Mouse (Mus musculus): ENCODE measurements around the gene Veph1.
"Not testable (repeated sequence)": the region's sequence is repeated elsewhere in the genome, so short reads cannot be mapped to it uniquely, and the experiment has no call there.

Veph1 gene

DNA sequence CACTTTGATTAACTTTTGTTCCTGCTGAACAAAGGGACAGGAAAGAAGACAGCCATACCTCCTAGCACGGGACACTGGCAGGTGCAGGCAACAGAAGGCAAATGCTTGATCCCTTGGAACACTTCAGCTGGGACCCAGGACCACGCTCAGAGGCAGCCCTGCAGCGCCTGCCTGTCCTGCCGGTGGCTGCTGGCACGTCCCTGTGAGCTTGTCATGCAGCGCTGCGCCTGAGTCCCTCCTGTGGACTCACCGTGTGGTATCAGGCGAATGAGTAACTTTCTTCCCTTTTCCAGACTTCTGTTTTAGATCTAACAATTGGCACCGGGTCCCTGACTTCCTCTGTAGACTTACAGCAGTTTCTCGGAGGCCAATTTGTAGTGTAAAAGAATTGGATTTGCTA lies at the start of gene Veph1:
TSS of gene Veph1 (minus strand) at position 293 of the 400 bp plus-strand sequence.
- no peak for DNase-seq

GRCm38 (mm10) chr3:66340742-66341141 lies 44.1 kb upstream of the Veph1 start:
- no peak for DNase-seq

GRCm38 (mm10) chr3:66332401-66332729 lies 35.7 kb upstream of the Veph1 start:
- DNase-seq, result no peak

GRCm38 (mm10) chr3:66331592-66332400 lies 35.2 kb upstream of the Veph1 start:
- peak; percentile 69 for DNase-seq

DNA sequence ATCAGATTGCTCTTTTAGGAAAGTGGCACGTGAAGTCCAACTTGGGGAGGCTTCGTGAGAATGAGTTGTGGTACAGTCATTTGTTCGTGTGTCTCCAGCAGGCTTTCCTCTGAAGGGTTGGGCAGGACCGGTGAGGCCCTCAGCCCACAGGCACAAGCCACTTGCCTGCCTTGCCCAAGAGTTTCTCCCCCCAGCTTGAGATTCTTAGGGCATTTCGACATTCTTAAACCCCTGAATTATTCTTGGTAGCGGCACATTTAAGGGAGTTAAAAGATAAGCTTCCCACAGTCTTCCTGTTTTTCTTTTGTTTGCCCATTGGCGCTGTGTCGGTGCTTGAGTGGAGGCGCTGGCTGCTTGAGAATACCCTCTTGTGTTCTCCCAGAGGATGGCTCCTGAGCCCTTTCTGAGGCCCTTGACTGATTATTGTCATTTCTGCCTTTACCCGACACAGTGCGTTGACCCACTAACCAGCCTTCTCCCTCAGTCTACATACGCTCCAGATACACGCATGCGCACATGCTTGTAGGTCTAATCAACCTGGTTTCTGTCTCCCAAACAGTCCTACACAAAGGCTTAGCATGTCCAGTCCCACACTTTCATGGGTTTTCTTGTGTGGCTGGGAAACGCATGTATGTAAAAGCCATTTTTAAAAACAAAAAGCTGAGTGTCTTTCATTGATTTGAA lies 34.4 kb upstream of the Veph1 start:
- DNase-seq, result peak; percentile 47

DNA sequence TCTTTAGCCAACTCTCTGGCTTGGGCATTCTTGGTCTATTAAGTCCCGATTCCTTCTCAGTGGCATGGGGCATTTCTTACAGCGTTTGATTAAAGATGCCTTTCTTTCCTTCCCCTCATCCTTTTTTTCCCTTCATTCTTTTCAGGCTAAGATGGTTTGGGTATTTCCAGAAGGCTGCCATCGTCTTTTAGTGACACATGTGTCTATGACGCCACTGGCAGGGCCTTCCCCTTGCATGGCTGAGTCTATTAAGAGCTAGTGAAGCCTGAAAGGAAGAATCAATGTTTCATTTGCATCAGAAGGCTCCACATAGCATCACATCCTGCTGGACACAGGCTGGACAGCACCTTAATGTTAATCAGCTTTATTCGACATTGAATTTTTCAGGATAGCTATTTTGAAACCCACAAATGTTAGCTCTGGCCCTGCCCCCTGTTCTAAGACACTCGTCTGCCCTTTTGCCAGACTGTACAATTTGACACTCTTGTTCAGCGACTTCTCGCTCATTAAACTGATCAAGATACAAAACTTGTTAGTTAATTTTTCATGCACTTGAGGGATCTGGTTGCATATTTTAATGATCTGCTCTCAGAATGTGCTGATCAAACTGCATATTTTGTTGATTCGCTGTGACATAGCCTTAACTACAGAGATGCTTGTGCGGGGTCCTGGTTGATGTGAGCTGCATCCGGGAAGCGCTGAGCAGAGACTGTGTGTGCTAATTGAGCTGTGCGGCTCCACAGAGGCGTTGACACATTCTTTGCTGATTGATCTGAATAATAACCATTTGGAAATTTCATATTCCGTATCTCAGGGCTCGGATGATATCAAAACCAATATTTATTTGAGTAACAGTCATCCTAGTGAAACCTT lies 29.6 kb upstream of the Veph1 start:
- DNase-seq, result no peak

- DNase-seq, result no peak
Observed at GRCm38 (mm10) chr3:66325486-66325951, 28.9 kb upstream of the Veph1 start.

GRCm38 (mm10) chr3:66314793-66315715 lies 18.4 kb upstream of the Veph1 start:
- no peak for DNase-seq

DNA sequence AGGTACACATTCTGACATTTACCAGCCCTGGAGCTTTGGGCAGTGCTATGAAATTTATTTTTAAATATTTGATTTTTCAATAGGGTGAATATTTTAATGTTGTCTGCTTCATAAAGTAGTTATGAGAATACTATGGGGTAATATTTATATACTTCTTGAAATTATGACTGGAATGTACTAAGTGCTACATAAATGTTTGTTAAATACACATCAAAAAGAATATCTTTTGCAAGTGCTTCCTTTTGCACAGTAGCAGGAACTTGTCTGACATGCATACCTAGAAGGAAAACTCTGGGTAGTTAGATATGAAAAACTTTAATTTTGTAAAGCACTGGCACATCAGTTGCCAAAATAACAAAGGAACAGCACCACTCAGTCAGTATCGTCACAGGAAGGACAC lies 13.9 kb upstream of the Veph1 start:
- DNase-seq, result no peak

GRCm38 (mm10) chr3:66309531-66309930 lies 12.9 kb upstream of the Veph1 start:
- no peak for DNase-seq

DNA sequence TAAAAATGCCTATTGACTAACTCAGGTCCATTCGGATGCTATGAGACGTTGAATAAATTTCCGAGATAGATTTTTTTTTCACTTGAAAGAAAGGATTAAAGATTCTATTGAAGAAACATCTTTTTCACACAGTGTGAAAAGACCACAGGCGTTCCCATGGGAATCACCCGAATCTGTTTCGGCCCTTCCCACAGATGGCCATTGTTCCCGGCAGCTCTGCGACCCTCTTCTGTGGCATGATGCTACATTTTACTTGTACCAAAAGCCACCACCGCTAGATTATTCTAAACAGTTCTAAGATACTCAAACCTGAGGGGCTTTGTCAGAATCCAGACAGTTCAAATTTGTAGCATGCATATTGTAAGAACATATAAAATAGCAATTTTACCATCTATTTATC lies 1.4 kb downstream of the Veph1 start:
- DNase-seq, result no peak

- no peak for DNase-seq
Observed at GRCm38 (mm10) chr3:66294729-66295128, 1.9 kb downstream of the Veph1 start.

DNA sequence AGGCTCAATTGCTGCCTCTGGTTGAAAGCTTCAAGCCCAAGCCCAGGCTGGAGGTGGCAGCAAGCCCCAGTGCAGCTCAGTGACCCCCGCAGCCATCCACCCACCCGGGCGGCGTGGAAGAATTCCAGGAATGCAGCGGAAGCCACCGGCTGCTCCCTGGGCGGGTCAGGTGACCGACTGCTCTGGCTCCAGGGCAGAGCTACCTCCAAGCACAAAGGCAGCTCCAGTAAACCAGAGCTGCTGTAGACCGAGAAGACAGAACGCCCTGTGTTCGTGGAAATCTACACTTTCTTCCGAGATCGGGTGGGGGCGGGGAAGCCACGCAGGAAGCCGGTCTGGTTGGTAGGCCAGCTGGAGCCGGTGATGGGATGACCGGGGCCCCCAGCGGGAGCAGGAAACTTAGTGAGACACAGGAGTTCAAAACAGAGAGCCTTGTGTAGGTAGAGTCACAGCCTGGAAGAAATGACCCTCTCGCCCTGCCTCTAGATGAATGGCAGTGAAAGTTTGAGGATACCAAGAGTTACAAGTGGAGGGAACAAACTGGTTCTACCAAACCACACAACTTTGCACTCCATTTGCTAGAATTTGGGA lies 4.2 kb downstream of the Veph1 start:
- DNase-seq, result peak; percentile 62

DNA sequence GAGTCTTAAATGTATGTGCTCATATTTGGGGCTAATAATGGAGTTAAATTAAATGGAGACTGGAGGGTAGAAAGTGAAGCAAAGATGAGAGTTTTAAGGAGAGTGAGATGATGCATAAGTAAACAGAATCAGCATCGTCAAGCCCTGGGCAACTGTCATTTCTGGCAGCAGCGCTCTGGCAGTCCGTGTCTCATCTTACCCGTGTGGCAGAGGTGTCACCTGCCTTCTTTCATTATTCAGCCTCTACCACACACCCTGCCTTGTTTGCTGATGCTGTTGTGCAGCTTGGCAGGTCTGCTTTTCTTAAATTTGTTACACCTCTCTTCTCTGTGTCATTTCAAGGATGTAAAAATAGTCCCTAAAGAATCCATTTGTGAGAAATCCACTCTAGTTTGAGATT lies 33.4 kb downstream of the Veph1 start:
- no peak for DNase-seq

DNA sequence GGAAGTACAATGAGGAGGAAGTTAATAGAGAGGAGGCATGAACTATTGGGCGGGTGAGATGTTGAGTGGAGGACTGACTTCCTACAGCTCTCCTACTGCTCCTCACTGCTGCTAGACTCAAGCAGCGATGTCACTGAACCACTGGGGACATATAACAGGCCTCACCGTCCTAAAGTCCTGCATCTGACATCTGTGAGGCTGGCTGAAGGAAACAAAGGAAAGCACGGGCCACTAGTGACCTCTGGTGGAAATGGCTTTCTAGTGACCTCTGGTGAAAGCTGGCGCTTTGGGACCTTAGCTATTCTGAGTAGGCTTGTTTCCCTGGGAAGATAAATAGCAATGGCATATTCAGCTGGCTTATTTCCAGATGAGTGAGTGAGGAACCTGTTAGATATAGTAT lies 34.3 kb downstream of the Veph1 start:
- DNase-seq, result peak; percentile 49

DNA sequence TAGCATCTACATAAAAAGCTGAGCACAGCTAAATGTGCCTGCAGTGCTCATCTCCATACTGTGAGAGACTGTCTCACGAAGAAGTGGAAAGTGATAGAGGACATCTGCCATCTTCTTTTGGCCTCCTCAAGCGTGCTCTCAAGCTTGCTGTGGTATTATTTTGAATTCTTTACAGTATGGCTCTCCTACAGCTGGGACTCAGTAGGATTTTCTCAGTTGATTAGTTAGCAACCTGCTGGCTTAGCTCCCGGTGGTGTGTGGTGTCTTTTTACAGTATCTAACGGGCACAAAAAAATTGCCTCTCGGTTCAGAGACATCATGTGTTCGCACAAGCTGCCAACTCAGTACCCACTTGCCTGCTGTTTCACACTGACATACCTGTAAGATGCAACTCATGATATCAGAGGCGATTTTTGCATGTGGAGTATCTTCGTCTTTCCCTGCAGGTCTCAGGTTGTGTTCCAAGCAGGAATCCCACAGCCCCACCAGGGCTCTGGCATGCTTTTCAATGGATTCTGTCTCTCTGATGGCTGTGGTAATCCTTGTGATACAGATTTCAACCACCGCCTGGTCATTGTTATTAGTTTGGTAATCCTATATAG lies 42.0 kb downstream of the Veph1 start:
- DNase-seq, result no peak

- DNase-seq, result no peak
Observed at GRCm38 (mm10) chr3:66251842-66252241, 44.8 kb downstream of the Veph1 start.

GRCm38 (mm10) chr3:66240476-66240875 lies 56.2 kb downstream of the Veph1 start:
- DNase-seq, result no peak

- not testable (repeated sequence) for DNase-seq
Observed at GRCm38 (mm10) chr3:66236234-66236871, 60.3 kb downstream of the Veph1 start.

DNA sequence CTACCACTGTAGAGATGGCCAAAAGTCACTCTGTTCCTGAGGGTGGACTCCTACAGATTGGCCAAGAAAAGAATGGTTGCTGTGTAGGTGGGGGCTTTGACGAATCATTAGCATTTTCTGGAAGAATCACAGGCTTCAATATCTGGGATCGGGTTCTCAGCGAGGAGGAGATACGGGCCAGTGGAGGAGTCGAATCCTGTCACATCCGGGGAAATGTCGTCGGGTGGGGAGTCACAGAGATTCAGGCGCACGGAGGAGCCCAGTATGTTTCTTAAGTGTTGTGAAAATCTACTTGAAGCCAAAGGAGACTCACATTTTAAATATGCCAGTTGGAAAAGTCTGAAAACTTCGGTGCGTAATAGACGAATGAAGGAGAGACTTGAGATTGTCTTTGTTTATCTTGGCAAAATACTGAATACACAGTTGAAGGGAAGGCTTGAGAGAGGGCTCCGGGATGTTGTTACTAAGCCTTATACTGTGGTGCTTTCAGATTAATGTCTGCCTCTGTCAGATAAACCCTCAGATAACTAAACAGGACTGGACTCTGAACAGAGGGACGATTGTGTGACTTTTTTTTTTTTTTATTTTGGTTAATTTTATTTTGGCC lies 71.6 kb downstream of the Veph1 start:
- DNase-seq, result no peak

- DNase-seq, result no peak
Observed at GRCm38 (mm10) chr3:66221243-66221611, 75.4 kb downstream of the Veph1 start.

Data from lung, postnatal 14 days (tissue).